ENCODE assay signal across 8 mouse cellular contexts in the genomic region with DNA sequence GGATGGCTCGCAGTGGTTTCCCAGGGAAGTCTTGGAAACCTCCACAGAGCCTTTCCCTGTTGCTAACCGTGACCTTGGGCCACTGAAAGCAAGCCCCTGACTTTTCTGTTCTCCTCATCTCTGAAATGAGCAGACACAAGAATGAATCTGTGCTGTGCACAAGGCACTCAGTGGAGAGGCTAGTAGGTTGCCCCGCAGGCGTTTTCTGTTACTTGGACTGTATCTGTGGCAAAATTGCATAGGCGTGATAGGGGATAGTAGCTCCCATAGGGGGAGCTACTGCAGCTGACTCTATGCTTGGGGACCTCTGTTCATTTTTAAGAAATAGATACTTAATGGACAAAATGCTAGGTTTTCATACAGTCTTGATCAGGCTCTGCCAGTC. TPM values are rescaled to one million over a fixed set of nuclear protein-coding genes. Genes with fewer than 3 reads are reported as not detected.
A peak's percentile ranks its signal among the peaks of the same experiment; 100 is the strongest.
DNase-seq lines count a peak whose midpoint lies in the region; ATAC-seq lines count a peak whose summit lies in the region.

No protein-coding gene starts in this region.

- ATAC-seq in cerebellum, adult (ENCODE audit: insufficient number of reproducible peaks, low FRiP score, low TSS enrichment) = 0 out of 2 replicates have a peak, but pooled peaks have one; percentile 5
- ATAC-seq in limb, embryonic 12.5 days (ENCODE audit: insufficient number of reproducible peaks, insufficient read depth, low FRiP score, low TSS enrichment, low read depth) = no peak
- no peak for ATAC-seq in stomach, embryonic 16.5 days (ENCODE audit: insufficient read depth, low FRiP score)

- 21% methylated on average over 5 of the region's 5 CpGs for WGBS in limb, embryonic 12.5 days
- 25% methylated on average over 5 of the region's 5 CpGs for WGBS in stomach, embryonic 16.5 days

- no peaks in the 10 kb centered on the region for H3K36me3 ChIP-seq in limb, embryonic 12.5 days
- no peaks in the 10 kb centered on the region for H3K36me3 ChIP-seq in stomach, embryonic 16.5 days (ENCODE audit: control insufficient read depth, insufficient read depth, low read length)

- H3K27ac ChIP-seq in limb, embryonic 12.5 days = no peak overlapping the region; the same call in 1 of the 2 replicates
- peak overlapping the region; percentile 82 for H3K27ac ChIP-seq in stomach, embryonic 16.5 days (ENCODE audit: low read length)

- H3K4me3 ChIP-seq in limb, embryonic 12.5 days (replicated peaks) = peak overlapping the region; percentile 67
- H3K4me3 ChIP-seq in stomach, embryonic 16.5 days (replicated peaks; ENCODE audit: low read length) = peak overlapping the region; percentile 78

- peaks cover 9% of the 10 kb centered on the region for H3K4me1 ChIP-seq in limb, embryonic 12.5 days (replicated peaks)
- peaks cover 12% of the 10 kb centered on the region for H3K4me1 ChIP-seq in stomach, embryonic 16.5 days (ENCODE audit: control insufficient read depth, insufficient read depth, low read length)

- H3K27me3 ChIP-seq in limb, embryonic 12.5 days = no peaks in the 10 kb centered on the region
- H3K27me3 ChIP-seq in stomach, embryonic 16.5 days (ENCODE audit: control insufficient read depth, insufficient read depth, low read length) = no peaks in the 10 kb centered on the region

- peak overlapping the region; percentile 84 for H3K4me2 ChIP-seq in limb, embryonic 12.5 days
- peak overlapping the region; percentile 77 for H3K4me2 ChIP-seq in stomach, embryonic 16.5 days (ENCODE audit: low read depth, low read length)

- DNase-seq in cerebellum, adult 9-10 months = no peak
- peak; percentile 7 for DNase-seq in spleen, adult 12 weeks (ENCODE audit: low spot score)
- DNase-seq in spleen, postnatal 36 days (ENCODE audit: low spot score in 2 of 2) = no peak
- DNase-seq in adrenal gland, postnatal 4 days (ENCODE audit: low spot score in 2 of 2) = no peak
- DNase-seq in frontal cortex, postnatal 25 days (ENCODE audit: low spot score in 2 of 2) = no peak

- H3K9ac ChIP-seq in limb, embryonic 12.5 days (replicated peaks) = peak overlapping the region; percentile 79
- peak overlapping the region; percentile 80 for H3K9ac ChIP-seq in stomach, embryonic 16.5 days (ENCODE audit: low read length)

- no peaks in the 10 kb centered on the region for H3K9me3 ChIP-seq in limb, embryonic 12.5 days
- no peaks in the 10 kb centered on the region for H3K9me3 ChIP-seq in stomach, embryonic 16.5 days (replicated peaks; ENCODE audit: control insufficient read depth, low read length)

RNA-seq across cellular contexts. Expression of gene Wwox, which starts 0.7 kb away (rescaled TPM):
- 10.2 TPM in 2 replicates for polyA plus RNA-seq in limb, embryonic 12.5 days (2016; fragmentation: Nextera tagmentation; extraction: Ambion mirVana)
- 12.9 and 15.2 TPM in 2 replicates for polyA plus RNA-seq in stomach, embryonic 16.5 days (2015; fragmentation: Nextera tagmentation; extraction: Ambion mirVana)
- total RNA-seq in adrenal gland, postnatal 4 days (2021) = 10 to 100 TPM; 28.8 to 30.2 TPM

RNA-seq across cellular contexts. Expression of gene Clec3a, which starts 22.3 kb away (rescaled TPM):
- polyA plus RNA-seq in limb, embryonic 12.5 days (2016; fragmentation: Nextera tagmentation; extraction: Ambion mirVana) = not detected in 2 replicates
- polyA plus RNA-seq in stomach, embryonic 16.5 days (2015; fragmentation: Nextera tagmentation; extraction: Ambion mirVana) = 0.42 and 0.66 TPM in 2 replicates
- not detected for total RNA-seq in adrenal gland, postnatal 4 days (2021)
